Mouse (Mus musculus): ENCODE measurements around the gene Hcn4.

DNA sequence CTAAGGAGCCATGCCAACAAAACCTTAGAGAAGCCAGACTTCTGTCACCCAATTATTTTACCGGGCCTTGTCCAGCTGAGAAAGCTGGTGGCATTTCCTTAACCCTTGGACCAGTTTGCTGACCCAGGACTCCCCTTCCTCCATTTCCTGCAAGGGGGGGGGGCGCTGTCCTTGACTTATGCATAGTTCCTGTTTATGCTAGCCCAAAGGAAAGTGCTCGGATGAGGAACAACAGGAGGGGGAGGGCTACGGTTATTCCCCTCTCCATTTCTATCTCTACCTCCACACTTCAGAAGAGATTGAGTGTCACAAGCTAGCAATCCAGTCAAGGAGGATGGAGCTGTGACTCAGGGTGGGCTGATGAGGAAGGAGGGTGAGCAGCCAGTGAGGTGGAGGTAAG is 20.9 kb upstream of the Hcn4 start:
- TF ChIP-seq CTCF (IDR thresholded peaks at IDR 0.05; ENCODE audit: low read depth, low read length) (no peak), POLR2A (IDR thresholded peaks at IDR 0.05; ENCODE audit: extremely low read depth, insufficient read depth, low read length) (no peak)
